Mouse (Mus musculus): ENCODE measurements around the gene Hhipl1. TPM values are rescaled to one million over a fixed set of nuclear protein-coding genes. Genes with fewer than 3 reads are reported as not detected.

Gene Hhipl1
- polyA plus RNA-seq, 1 experiment from 2014 or later = 2.4 TPM

- Histone ChIP-seq H3K4me1 (peaks cover 79% of the 10 kb centered on the region), H3K4me3 (peak overlapping the region; percentile 87), H3K9me3 (replicated peaks) (no peaks in the 10 kb centered on the region), H3K27me3 (no peaks in the 10 kb centered on the region), H3K9ac (peak overlapping the region; percentile 93), H3K36me3 (no peaks in the 10 kb centered on the region), H3K4me2 (replicated peaks) (peak overlapping the region; percentile 94), H3K27ac (peak overlapping the region; percentile 35; the same call in 1 of the 2 replicates)
- ATAC-seq (ENCODE audit: low FRiP score) = no peak
- WGBS = 53% methylated on average over 7 of the region's 7 CpGs
Measured at GRCm38 (mm10) chr12:108272143-108272635, 33.9 kb upstream of the Hhipl1 start.

GRCm38 (mm10) chr12:108273466-108274312 is 32.4 kb upstream of the Hhipl1 start:
- H3K27me3 ChIP-seq = no peaks in the 10 kb centered on the region
- peak overlapping the region; percentile 93 for H3K9ac ChIP-seq
- H3K4me1 ChIP-seq = peaks cover 82% of the 10 kb centered on the region
- H3K36me3 ChIP-seq = no peaks in the 10 kb centered on the region
- 4% methylated on average over 21 of the region's 21 CpGs for WGBS
- H3K4me3 ChIP-seq = peak overlapping the region; percentile 87
- H3K4me2 ChIP-seq (replicated peaks) = peak overlapping the region; percentile 94
- H3K27ac ChIP-seq = no peak overlapping the region
- ATAC-seq (ENCODE audit: low FRiP score) = no peak
- no peaks in the 10 kb centered on the region for H3K9me3 ChIP-seq (replicated peaks)

GRCm38 (mm10) chr12:108274313-108274595 is 31.8 kb upstream of the Hhipl1 start:
- no peak for ATAC-seq (ENCODE audit: low FRiP score)
- Histone ChIP-seq H3K27me3 (no peaks in the 10 kb centered on the region), H3K4me3 (peak overlapping the region; percentile 87), H3K36me3 (no peaks in the 10 kb centered on the region), H3K4me1 (peaks cover 83% of the 10 kb centered on the region), H3K9me3 (replicated peaks) (no peaks in the 10 kb centered on the region), H3K9ac (peak overlapping the region; percentile 93), H3K4me2 (replicated peaks) (peak overlapping the region; percentile 94), H3K27ac (peak overlapping the region; percentile 87)
- under 1% methylated on average over 35 of the region's 35 CpGs for WGBS

- Histone ChIP-seq H3K4me1 (peaks cover 77% of the 10 kb centered on the region), H3K27me3 (no peaks in the 10 kb centered on the region), H3K27ac (peak within 1 kb of the TSS; percentile 98), H3K9me3 (replicated peaks) (no peaks in the 10 kb centered on the region), H3K4me3 (peak within 1 kb of the TSS; percentile 87), H3K36me3 (no peaks in the 10 kb centered on the region), H3K4me2 (replicated peaks) (peak within 1 kb of the TSS; percentile 94), H3K9ac (peak within 1 kb of the TSS; percentile 93)
- ATAC-seq (ENCODE audit: low FRiP score) = no peak
- WGBS = under 1% methylated on average over 115 of the region's 120 CpGs
Measured at GRCm38 (mm10) chr12:108274661-108275507, 31.2 kb upstream of the Hhipl1 start, which contains the start of gene Ccdc85c. Gene Ccdc85c (minus strand): TSS chr12:108275425.

- peak; percentile 93 for ATAC-seq (ENCODE audit: low FRiP score)
- Histone ChIP-seq H3K4me2 (replicated peaks) (peak overlapping the region; percentile 94), H3K4me1 (peaks cover 71% of the 10 kb centered on the region), H3K4me3 (peak overlapping the region; percentile 87), H3K9me3 (replicated peaks) (no peaks in the 10 kb centered on the region), H3K9ac (peak overlapping the region; percentile 85), H3K36me3 (no peaks in the 10 kb centered on the region), H3K27me3 (no peaks in the 10 kb centered on the region), H3K27ac (peak overlapping the region; percentile 98)
- 1% methylated on average over 29 of the region's 37 CpGs for WGBS
Measured at GRCm38 (mm10) chr12:108275508-108275890, 30.6 kb upstream of the Hhipl1 start.

- 0 out of 2 replicates have a peak, but pooled peaks cover 2% of the 10 kb centered on the region for H3K27me3 ChIP-seq
- peak overlapping the region; percentile 94 for H3K4me2 ChIP-seq (replicated peaks)
- WGBS = 0% methylated on average over 45 of the region's 47 CpGs
- H3K27ac ChIP-seq = peak overlapping the region; percentile 98
- peak overlapping the region; percentile 85 for H3K9ac ChIP-seq
- H3K4me3 ChIP-seq = peak overlapping the region; percentile 87
- no peak for ATAC-seq (ENCODE audit: low FRiP score)
- no peaks in the 10 kb centered on the region for H3K9me3 ChIP-seq (replicated peaks)
- peaks cover 64% of the 10 kb centered on the region for H3K4me1 ChIP-seq
- no peaks in the 10 kb centered on the region for H3K36me3 ChIP-seq
Measured at GRCm38 (mm10) chr12:108275920-108276822, 29.9 kb upstream of the Hhipl1 start.

- ATAC-seq (ENCODE audit: low FRiP score) = 0 out of 2 replicates have a peak, but pooled peaks have one; percentile 4
Measured at GRCm38 (mm10) chr12:108277341-108277841, 28.7 kb upstream of the Hhipl1 start.

GRCm38 (mm10) chr12:108278221-108278918 is 27.7 kb upstream of the Hhipl1 start:
- Histone ChIP-seq H3K9ac (peak overlapping the region; percentile 41; the same call in 1 of the 2 replicates), H3K4me3 (peak overlapping the region; percentile 87; the same call in 1 of the 2 replicates), H3K27ac (peak overlapping the region; percentile 98), H3K9me3 (replicated peaks) (no peaks in the 10 kb centered on the region), H3K27me3 (0 out of 2 replicates have a peak, but pooled peaks cover 2% of the 10 kb centered on the region), H3K4me2 (replicated peaks) (peak overlapping the region; percentile 94), H3K4me1 (peaks cover 42% of the 10 kb centered on the region), H3K36me3 (no peaks in the 10 kb centered on the region)
- 32% methylated on average over 15 of the region's 15 CpGs for WGBS
- ATAC-seq (ENCODE audit: low FRiP score) = no peak

More at GRCm38 (mm10) chr12:108277341-108277841, 28.7 kb upstream of the Hhipl1 start:
- Histone ChIP-seq H3K4me2 (replicated peaks) (peak overlapping the region; percentile 94), H3K9ac (peak overlapping the region; percentile 41), H3K36me3 (no peaks in the 10 kb centered on the region), H3K27ac (peak overlapping the region; percentile 98), H3K4me1 (peaks cover 52% of the 10 kb centered on the region), H3K4me3 (peak overlapping the region; percentile 87), H3K27me3 (0 out of 2 replicates have a peak, but pooled peaks cover 2% of the 10 kb centered on the region), H3K9me3 (replicated peaks) (no peaks in the 10 kb centered on the region)
- 1% methylated on average over 12 of the region's 12 CpGs for WGBS

GRCm38 (mm10) chr12:108284455-108285224 is 21.4 kb upstream of the Hhipl1 start:
- no peak overlapping the region for H3K4me3 ChIP-seq
- peak overlapping the region; percentile 25 for H3K4me2 ChIP-seq (replicated peaks)
- peak; percentile 47; the same call in 1 of the 2 replicates for ATAC-seq (ENCODE audit: low FRiP score)
- H3K9me3 ChIP-seq (replicated peaks) = no peaks in the 10 kb centered on the region
- H3K4me1 ChIP-seq = peaks cover 21% of the 10 kb centered on the region
- H3K27ac ChIP-seq = peak overlapping the region; percentile 81
- WGBS = 31% methylated on average over 14 of the region's 14 CpGs
- H3K27me3 ChIP-seq = 0 out of 2 replicates have a peak, but pooled peaks cover 2% of the 10 kb centered on the region
- 0 out of 2 replicates have a peak overlapping the region, but pooled peaks have one; percentile 32 for H3K9ac ChIP-seq
- H3K36me3 ChIP-seq = no peaks in the 10 kb centered on the region

Measured in hindbrain, embryonic 12.5 days (tissue).